Mouse (Mus musculus) adrenal gland, postnatal 0 days (tissue): ENCODE measurements around the gene Hsd3b4. TPM values are rescaled to one million over a fixed set of nuclear protein-coding genes. Genes with fewer than 3 reads are reported as not detected.

Experiments used
- polyA plus RNA-seq: library from polyadenylated mRNA; unstranded; fragments of >200 nt; fragmentation: Nextera tagmentation; extraction: Ambion mirVana; gene quantifications from 2 replicates; pipeline ENCODE4 v1.2.1, GENCODE M21; 2015

The Hsd3b4 gene
- polyA plus RNA-seq: 0.47 and 0.65 TPM in 2 replicates

GRCm38 (mm10) chr3:98510414-98510813, at the start of gene Hsd3b4:
Gene Hsd3b4 (minus strand): TSS chr3:98510514.

GRCm38 (mm10) chr3:98457026-98457425, 53.3 kb downstream of the Hsd3b4 start, which contains the start of gene Gm4450:
Gene Gm4450 (minus strand): TSS chr3:98457126.

Other genes with a start within 250 kb of the Hsd3b4 start
- gene Hmgcs2, start 230.1 kb downstream of the Hsd3b4 start, polyA plus RNA-seq: 52.3 and 88.2 TPM in 2 replicates
- 45.9 and 61.9 TPM in 2 replicates for gene Phgdh, start 170.5 kb downstream of the Hsd3b4 start, polyA plus RNA-seq
- gene Zfp697, start 128.1 kb downstream of the Hsd3b4 start, polyA plus RNA-seq: 3.5 and 4.0 TPM in 2 replicates
- gene Gm4450, start 53.4 kb downstream of the Hsd3b4 start, polyA plus RNA-seq: 0.29 TPM in 1 of 2 replicates, not detected in the other
- 0.47 and 0.65 TPM in 2 replicates for gene Gm10681, start 78.3 kb upstream of the Hsd3b4 start, polyA plus RNA-seq
- 0.14 TPM in 1 of 2 replicates, not detected in the other for gene Hsd3b5, start 119.7 kb upstream of the Hsd3b4 start, polyA plus RNA-seq
- 0.11 and 0.14 TPM in 2 replicates for gene Hsd3b2, start 214.0 kb upstream of the Hsd3b4 start, polyA plus RNA-seq